Mouse (Mus musculus) cerebellum, adult (tissue): Measurements from ENCODE around the gene Npdc1.
A peak's percentile ranks its signal among the peaks of the same experiment; 100 is the strongest.

Experiments used
- ATAC-seq: cut with Nextera tagmentation; 2 replicates; pipeline ENCODE4 v1.9.2; 2017; ENCODE audit warnings: mild to moderate bottlenecking, moderate library complexity, mixed read lengths; ENCODE audit not compliant: insufficient number of reproducible peaks, low FRiP score, low TSS enrichment

The Npdc1 gene

DNA sequence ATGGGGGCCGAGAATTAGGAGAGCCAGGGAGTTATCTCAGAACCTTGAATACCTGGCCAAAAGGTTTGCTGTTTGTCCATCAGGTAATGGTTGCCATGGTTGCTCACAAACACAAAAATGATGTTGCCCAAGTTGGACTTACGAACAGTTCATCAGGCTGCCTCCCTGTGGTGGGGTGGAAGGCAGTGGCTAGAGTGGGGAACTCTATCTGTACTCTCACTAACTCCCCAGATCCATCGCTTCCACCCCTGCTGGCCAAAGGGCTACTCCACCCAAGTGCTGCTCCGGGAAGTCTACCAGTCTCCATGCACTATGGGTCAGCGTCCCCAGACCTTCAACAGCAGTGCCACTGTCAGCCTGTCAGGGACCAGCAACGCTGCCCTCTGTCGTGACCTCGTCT is at the start of gene Npdc1:
TSS of gene Npdc1 (plus strand) at position 301 of the 400 bp plus-strand sequence.
- ATAC-seq, result no peak

GRCm38 (mm10) chr2:25349499-25349898 is 49.7 kb upstream of the Npdc1 start:
- no peak for ATAC-seq

DNA sequence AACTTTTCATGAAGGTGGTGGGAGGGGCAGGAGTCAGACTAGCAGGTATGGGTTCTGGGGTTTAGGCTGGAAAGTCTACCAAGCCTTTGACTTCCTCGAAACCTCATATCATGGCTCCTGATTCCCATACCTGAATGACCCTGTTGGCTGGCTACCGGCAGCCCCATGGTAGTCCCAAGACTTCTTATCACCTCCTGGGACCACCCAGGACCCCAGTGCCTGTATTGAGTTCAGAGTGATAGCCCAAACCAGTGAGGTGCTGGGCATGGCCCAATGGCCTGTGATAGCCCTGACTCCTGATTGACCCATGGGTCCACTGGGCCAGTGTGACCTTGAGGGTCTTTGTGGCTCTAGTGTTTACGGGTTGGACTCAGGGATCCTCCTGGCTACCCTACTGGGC is 48.5 kb upstream of the Npdc1 start:
- ATAC-seq, result no peak

DNA sequence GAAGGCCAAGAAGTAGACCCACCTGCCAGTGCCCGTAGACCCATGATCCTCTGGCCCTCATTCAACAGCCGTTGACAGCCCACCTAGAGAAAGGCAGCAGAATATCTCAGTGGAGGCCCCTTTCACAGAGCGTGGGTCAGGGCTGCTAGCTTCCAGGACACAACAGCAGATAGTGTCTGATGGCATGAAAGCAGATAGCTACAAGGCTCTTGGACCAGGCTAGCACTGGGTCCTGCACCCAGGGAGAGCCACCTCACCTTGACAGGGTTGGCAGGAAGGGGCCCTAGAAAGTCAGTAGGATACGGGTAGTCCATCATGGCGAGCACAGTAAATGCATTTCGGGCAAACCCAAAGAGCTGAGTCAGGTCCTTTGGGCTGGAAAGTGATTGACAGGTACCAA is 44.9 kb upstream of the Npdc1 start:
- no peak for ATAC-seq

DNA sequence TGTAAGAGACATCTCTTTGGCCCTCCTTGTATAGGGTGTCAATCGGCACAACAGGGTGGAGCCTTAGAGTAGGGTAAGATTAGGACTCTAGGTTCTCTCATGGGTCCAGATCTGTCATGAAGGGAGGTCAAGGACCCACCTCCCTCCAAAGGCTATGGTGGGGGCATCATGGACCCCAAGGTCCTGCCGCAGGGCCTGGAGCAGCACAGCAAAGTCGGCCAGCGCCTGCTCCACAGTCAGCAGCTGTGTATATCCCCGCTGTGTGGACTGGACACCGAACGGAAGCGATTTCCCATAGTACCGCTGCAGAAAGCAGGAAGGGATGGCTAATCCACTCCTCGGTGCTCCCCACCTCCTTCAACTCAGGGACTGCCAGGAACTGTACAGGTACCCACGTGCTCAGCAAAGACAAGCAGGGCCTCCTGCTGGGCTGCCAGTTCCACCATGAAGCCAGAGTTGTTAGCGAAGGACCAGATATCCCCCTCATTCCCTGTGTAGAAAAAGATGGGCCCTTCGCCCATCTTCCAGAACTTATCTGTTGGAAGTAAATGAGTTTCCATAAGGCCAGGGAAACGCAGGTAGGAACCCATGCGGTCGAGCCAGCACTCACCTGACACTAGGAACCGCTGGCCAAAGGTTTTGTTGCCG is 43.6 kb upstream of the Npdc1 start:
- no peak for ATAC-seq

- ATAC-seq, result peak; percentile 71; the same call in 1 of the 2 replicates
These were observed 42.7 kb upstream of the Npdc1 start, which contains the start of gene Dpp7 for GRCm38 (mm10) chr2:25356208-25357079. Gene Dpp7, minus strand, starts transcription at chr2:25356359.

DNA sequence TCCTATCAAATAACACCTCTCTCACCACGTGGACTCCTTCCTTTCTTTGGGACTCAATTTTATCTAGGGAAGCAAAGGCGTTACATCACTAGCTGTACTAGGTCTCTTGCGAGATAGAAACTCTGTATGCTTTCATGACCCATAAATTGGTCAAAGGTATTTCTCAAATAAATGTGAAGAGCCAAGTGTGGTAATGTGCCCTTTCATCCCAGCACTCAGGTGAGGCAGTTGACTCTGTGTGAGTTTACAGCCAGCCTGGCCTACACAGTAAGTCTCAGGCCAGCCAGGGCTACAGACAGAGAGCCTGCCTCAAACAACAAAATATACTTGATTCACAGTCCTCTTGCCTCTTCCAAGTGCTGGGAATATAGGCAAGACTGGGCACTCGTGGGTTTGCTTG is 39.3 kb upstream of the Npdc1 start:
- ATAC-seq, result no peak

- ATAC-seq, result no peak
These were observed 35.5 kb upstream of the Npdc1 start for GRCm38 (mm10) chr2:25363478-25364178.

GRCm38 (mm10) chr2:25364313-25364712 is 34.8 kb upstream of the Npdc1 start:
- ATAC-seq, result no peak

- ATAC-seq, result no peak
These were observed 34.4 kb upstream of the Npdc1 start for GRCm38 (mm10) chr2:25364761-25365090.

DNA sequence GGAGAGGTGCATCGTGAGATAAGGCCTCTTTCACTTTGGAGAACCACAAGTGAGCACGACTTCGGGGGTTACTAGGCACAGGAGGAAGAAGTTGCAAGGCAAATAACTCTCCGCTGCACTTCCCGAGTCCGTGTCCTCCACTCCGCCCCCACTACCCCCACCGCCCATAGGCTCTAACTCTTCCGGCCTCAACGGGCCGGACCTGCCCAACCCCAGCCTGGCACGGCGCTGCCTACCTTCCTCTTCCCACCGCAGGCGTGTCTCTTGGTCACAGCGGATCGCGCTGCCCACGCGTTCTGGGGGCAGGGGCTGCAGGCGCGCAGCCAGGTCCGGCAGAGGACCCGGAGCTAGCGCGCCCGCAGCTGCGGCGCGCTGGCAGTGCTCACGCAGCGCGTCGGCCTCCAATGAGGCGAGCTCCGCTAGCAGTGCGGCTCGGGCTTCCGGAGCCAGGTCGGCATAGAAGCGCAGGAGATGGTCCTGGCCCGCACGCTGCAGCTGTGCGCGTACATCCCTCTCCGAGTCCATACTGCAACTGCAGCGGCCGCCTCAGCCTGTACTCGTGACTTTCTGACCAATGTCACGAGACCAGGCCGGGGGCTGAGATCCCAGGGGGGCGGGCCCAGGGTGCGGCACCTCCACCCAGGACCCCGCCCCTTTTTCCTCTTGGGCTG is 33.9 kb upstream of the Npdc1 start, which contains the start of gene Uap1l1:
TSS of gene Uap1l1 (minus strand) at position 592 of the 671 bp plus-strand sequence.
- no peak for ATAC-seq

DNA sequence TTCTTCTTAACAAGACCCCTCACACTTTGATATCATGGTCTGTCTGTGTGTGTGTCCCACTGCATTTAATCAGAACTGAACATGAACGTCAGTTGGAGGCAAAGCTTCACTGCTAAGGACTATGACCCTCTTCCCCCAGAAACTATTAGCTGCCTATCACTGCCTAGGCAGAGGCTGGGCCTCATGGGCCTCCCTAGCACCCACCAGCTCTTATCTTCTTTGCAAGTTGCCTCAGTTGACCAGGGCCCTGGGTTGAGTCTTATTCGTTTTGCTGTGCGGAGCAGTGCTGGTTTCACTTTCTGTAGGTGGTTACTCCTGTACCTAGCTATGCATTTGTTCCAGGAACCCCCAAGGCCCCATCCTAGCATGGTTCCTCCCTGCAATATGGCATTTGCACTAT is 29.2 kb upstream of the Npdc1 start:
- no peak for ATAC-seq

- peak; percentile 94 for ATAC-seq
These were observed 27.1 kb upstream of the Npdc1 start, which contains the start of gene Sapcd2 for GRCm38 (mm10) chr2:25371764-25372643. Gene Sapcd2, plus strand, starts transcription at chr2:25372321.

DNA sequence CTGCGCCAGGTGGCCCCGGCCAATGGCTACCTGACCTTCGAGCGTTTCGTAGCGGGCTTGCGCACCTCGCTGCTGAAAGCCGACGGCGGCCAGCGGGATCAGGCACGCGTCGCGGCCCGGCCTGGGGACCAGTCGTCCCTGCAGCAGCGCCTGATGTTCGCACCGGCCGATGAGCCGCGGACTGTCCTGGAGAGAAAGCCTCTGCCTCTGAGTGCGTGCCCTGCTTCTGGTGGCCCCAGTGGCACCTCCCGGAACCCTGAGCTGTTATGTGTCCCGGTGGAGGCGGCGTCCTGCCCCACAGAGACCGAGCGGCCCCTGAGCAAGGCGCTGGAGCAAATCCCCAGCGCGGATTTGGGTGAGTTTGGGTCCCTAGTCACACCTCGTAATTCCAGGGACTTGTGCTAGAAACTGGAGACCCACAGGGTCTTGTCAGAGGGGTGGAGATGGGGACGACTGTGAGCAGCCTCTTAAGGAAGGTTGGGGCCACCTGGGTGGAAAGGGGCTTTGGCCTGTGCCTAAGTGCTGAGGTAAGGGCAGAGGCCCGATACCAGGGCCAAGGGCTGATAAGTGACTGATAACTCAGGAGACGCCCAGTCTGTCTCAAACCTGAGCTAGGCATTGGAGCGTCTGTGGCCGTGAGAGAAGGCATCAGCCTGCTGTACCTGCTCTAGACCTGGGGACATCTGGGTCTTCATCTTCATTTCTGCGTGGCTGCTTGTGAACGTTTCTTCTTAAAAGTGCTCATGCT is 26.3 kb upstream of the Npdc1 start:
- no peak for ATAC-seq

GRCm38 (mm10) chr2:25373431-25373830 is 25.7 kb upstream of the Npdc1 start:
- ATAC-seq, result no peak

DNA sequence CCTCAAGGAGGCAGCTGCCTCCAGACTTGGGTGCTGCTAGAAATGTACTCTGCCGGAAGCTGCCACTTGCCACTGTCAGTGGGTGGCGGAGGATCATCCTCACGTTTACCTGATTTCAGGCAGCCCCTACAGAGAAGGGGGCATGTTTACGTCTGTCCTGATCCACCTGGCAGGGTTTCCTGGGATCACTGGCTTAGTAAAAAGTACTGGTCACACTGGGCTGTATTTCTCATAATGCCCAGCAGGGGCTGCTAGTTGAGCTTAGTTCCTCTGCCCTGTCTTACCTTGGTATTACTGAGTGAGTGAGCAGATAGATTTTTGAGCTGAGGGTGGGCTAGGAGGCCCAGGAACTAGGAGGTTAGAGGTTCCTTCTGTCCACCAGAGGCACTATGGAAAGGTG is 22.6 kb upstream of the Npdc1 start:
- no peak for ATAC-seq

GRCm38 (mm10) chr2:25384492-25384891 is 14.7 kb upstream of the Npdc1 start:
- ATAC-seq, result no peak

DNA sequence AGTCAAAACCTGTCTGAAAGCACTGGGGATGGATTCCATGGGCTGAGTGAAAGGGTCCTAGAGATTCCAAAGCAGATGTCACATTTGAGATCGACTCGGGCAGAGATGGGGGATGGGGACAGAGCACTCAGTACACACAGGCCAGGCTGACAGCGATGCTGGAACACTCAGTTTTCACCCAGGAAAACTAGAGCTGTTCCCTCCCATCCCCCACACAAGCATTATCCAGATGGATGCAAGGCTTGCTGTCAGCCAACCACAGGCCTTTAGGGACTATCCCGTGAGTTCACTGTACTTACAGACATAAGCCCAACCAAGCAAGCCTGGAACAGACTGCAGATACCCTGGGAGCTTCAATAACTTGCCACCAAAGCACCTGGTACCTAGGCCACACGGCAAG is 7.9 kb upstream of the Npdc1 start:
- no peak for ATAC-seq
